Mouse (Mus musculus) ES-E14 (cell line): ENCODE data around the gene 1810055G02Rik.

Experiments
- CHD2 ChIP-seq: IDR thresholded peaks from 2 replicates; pipeline ENCODE4 v1.6.1; 2014; ENCODE audit warnings: mild to moderate bottlenecking, low read depth, low read length, inconsistent platforms
- HCFC1 ChIP-seq: IDR thresholded peaks from 2 replicates; pipeline ENCODE4 v1.6.1; 2012; ENCODE audit warnings: low read length, inconsistent platforms, borderline replicate concordance; ENCODE audit not compliant: insufficient read depth
- ZC3H11A ChIP-seq: IDR thresholded peaks from 2 replicates; pipeline ENCODE4 v1.6.1; 2012; ENCODE audit warnings: low read depth, mild to moderate bottlenecking, inconsistent platforms, low read length, borderline replicate concordance

DNA sequence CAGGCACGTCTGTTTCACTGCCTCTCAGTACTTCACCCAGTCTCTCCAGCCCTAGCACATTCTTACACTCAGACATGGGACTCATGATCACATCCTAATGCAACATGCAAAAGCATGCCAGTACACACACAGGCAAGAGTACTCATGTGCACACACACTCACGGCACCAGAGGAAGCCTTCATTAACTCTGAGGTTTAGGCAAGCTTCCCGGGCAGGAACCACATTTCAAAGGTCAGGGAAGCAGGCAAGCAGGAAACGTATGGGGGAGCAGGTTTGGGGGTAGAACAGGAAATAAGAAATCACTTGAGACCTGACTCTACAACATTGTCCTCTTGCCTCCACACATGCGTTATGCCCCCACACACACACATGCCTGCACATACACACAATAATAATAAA lies 42.6 kb upstream of the 1810055G02Rik start:
- TF ChIP-seq ZC3H11A (no peak), CHD2 (no peak), HCFC1 (no peak)
